Mouse (Mus musculus): Measurements from ENCODE around the gene Alad. TPM values are rescaled to one million over a fixed set of nuclear protein-coding genes. Genes with fewer than 3 reads are reported as not detected.

Gene Alad
- 86.8 and 90.8 TPM in 2 replicates for polyA plus RNA-seq (2014; fragmentation: Nextera tagmentation; extraction: Ambion mirVana)

DNA sequence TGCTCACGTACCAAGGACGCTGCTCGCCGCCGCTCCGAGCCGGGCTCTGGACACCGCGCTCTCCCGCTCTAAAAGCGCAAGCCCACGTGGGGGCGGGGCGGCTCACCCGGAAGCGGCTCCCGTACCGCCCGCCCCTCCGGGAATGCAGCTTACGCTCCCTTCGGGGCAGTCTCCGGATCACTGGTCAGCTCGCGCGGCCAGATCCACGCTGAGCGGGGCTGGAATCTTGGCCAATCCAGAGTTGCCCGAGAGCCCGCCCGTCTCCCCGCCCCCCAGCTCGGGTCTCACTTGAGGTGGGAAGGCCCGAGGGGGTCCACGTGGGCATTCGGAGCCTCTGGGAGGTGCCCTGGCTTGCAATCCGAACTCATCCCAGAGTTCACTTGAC is at the start of gene Alad:
TSS of gene Alad (minus strand) at position 70 of the 385 bp plus-strand sequence.
- Histone ChIP-seq H3K27me3 (ENCODE audit: control insufficient read depth, insufficient read depth, low read length) (no peaks in the 10 kb centered on the region), H3K9me3 (ENCODE audit: control insufficient read depth, low read length) (no peaks in the 10 kb centered on the region), H3K27ac (ENCODE audit: low read depth, low read length) (peak within 1 kb of the TSS; percentile 67), H3K4me2 (peak within 1 kb of the TSS; percentile 70), H3K4me3 (ENCODE audit: low read depth, low read length) (peak within 1 kb of the TSS; percentile 65), H3K4me1 (ENCODE audit: control insufficient read depth, insufficient read depth, low read length) (peaks cover 23% of the 10 kb centered on the region), H3K36me3 (ENCODE audit: control insufficient read depth, insufficient read depth, low read length) (no peaks in the 10 kb centered on the region), H3K9ac (ENCODE audit: low read length) (peak within 1 kb of the TSS; percentile 79)
- WGBS, result under 1% methylated on average over 37 of the region's 37 CpGs
- DNase-seq (ENCODE audit: low spot score, missing footprints), result no peak
- peak; percentile 90 for ATAC-seq (ENCODE audit: low FRiP score)

DNA sequence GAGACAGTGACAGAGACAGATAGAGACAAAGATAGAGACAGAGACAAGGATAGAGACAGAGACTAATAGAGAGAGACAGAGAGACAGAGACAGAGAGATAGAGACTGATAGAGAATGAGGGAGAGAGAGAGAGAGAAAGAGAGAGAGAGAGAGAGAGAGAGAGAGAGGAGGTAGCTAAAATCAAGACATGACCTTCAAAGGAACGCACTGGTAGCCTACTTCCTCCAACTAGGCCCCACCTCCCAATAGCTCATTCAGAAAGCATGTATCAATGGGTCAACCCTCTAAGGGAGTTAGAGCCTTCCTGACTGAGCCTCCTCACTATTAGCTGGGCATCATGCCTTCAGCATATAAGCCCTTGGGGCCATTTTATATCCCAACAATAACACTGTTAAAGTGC is 48.6 kb upstream of the Alad start:
- Histone ChIP-seq H3K9ac (ENCODE audit: low read length) (no peak overlapping the region), H3K4me3 (ENCODE audit: low read depth, low read length) (no peak overlapping the region), H3K27ac (ENCODE audit: low read depth, low read length) (no peak overlapping the region), H3K4me1 (ENCODE audit: control insufficient read depth, insufficient read depth, low read length) (no peaks in the 10 kb centered on the region), H3K4me2 (no peak overlapping the region), H3K9me3 (ENCODE audit: control insufficient read depth, low read length) (no peaks in the 10 kb centered on the region), H3K36me3 (ENCODE audit: control insufficient read depth, insufficient read depth, low read length) (no peaks in the 10 kb centered on the region), H3K27me3 (ENCODE audit: control insufficient read depth, insufficient read depth, low read length) (no peaks in the 10 kb centered on the region)
- DNase-seq (ENCODE audit: low spot score, missing footprints) (no peak), ATAC-seq (ENCODE audit: low FRiP score) (no peak)
- 91% methylated on average over 1 of the region's 1 CpGs for WGBS

GRCm38 (mm10) chr4:62567696-62568095 is 48.0 kb upstream of the Alad start:
- no peak for DNase-seq (ENCODE audit: low spot score, missing footprints)
- Histone ChIP-seq H3K27me3 (ENCODE audit: control insufficient read depth, insufficient read depth, low read length) (no peaks in the 10 kb centered on the region), H3K4me2 (no peak overlapping the region), H3K27ac (ENCODE audit: low read depth, low read length) (no peak overlapping the region), H3K4me1 (ENCODE audit: control insufficient read depth, insufficient read depth, low read length) (no peaks in the 10 kb centered on the region), H3K36me3 (ENCODE audit: control insufficient read depth, insufficient read depth, low read length) (no peaks in the 10 kb centered on the region), H3K4me3 (ENCODE audit: low read depth, low read length) (no peak overlapping the region), H3K9me3 (ENCODE audit: control insufficient read depth, low read length) (no peaks in the 10 kb centered on the region), H3K9ac (ENCODE audit: low read length) (no peak overlapping the region)
- ATAC-seq (ENCODE audit: low FRiP score), result no peak
- 94% methylated on average over 6 of the region's 6 CpGs for WGBS

GRCm38 (mm10) chr4:62566530-62566929 is 46.8 kb upstream of the Alad start:
- ATAC-seq (ENCODE audit: low FRiP score), result no peak
- Histone ChIP-seq H3K27ac (ENCODE audit: low read depth, low read length) (no peak overlapping the region), H3K9ac (ENCODE audit: low read length) (no peak overlapping the region), H3K36me3 (ENCODE audit: control insufficient read depth, insufficient read depth, low read length) (no peaks in the 10 kb centered on the region), H3K4me3 (ENCODE audit: low read depth, low read length) (no peak overlapping the region), H3K27me3 (ENCODE audit: control insufficient read depth, insufficient read depth, low read length) (no peaks in the 10 kb centered on the region), H3K4me1 (ENCODE audit: control insufficient read depth, insufficient read depth, low read length) (no peaks in the 10 kb centered on the region), H3K4me2 (no peak overlapping the region), H3K9me3 (ENCODE audit: control insufficient read depth, low read length) (no peaks in the 10 kb centered on the region)
- DNase-seq (ENCODE audit: low spot score, missing footprints), result no peak
- 80% methylated on average over 4 of the region's 4 CpGs for WGBS

- 88% methylated on average over 4 of the region's 4 CpGs for WGBS
- DNase-seq (ENCODE audit: low spot score, missing footprints) (no peak), ATAC-seq (ENCODE audit: low FRiP score) (no peak)
- H3K27ac ChIP-seq (ENCODE audit: low read depth, low read length), result no peak overlapping the region
- no peaks in the 10 kb centered on the region for H3K9me3 ChIP-seq (ENCODE audit: control insufficient read depth, low read length)
- H3K4me1 ChIP-seq (ENCODE audit: control insufficient read depth, insufficient read depth, low read length), result no peaks in the 10 kb centered on the region
- H3K4me3 ChIP-seq (ENCODE audit: low read depth, low read length), result no peak overlapping the region
- 0 out of 2 replicates have a peak overlapping the region, but pooled peaks have one; percentile 16 for H3K9ac ChIP-seq (ENCODE audit: low read length)
- H3K27me3 ChIP-seq (ENCODE audit: control insufficient read depth, insufficient read depth, low read length), result no peaks in the 10 kb centered on the region
- no peak overlapping the region for H3K4me2 ChIP-seq
- H3K36me3 ChIP-seq (ENCODE audit: control insufficient read depth, insufficient read depth, low read length), result no peaks in the 10 kb centered on the region
Measured at GRCm38 (mm10) chr4:62562006-62562405, 42.3 kb upstream of the Alad start.

- Histone ChIP-seq H3K36me3 (ENCODE audit: control insufficient read depth, insufficient read depth, low read length) (no peaks in the 10 kb centered on the region), H3K4me2 (no peak overlapping the region), H3K9me3 (ENCODE audit: control insufficient read depth, low read length) (no peaks in the 10 kb centered on the region), H3K27ac (ENCODE audit: low read depth, low read length) (no peak overlapping the region), H3K4me1 (ENCODE audit: control insufficient read depth, insufficient read depth, low read length) (no peaks in the 10 kb centered on the region), H3K4me3 (ENCODE audit: low read depth, low read length) (no peak overlapping the region), H3K27me3 (ENCODE audit: control insufficient read depth, insufficient read depth, low read length) (no peaks in the 10 kb centered on the region), H3K9ac (ENCODE audit: low read length) (0 out of 2 replicates have a peak overlapping the region, but pooled peaks have one; percentile 20)
- 57% methylated on average over 3 of the region's 3 CpGs for WGBS
- DNase-seq (ENCODE audit: low spot score, missing footprints) (no peak), ATAC-seq (ENCODE audit: low FRiP score) (peak; percentile 22)
Measured at GRCm38 (mm10) chr4:62561630-62562001, 41.9 kb upstream of the Alad start.

DNA sequence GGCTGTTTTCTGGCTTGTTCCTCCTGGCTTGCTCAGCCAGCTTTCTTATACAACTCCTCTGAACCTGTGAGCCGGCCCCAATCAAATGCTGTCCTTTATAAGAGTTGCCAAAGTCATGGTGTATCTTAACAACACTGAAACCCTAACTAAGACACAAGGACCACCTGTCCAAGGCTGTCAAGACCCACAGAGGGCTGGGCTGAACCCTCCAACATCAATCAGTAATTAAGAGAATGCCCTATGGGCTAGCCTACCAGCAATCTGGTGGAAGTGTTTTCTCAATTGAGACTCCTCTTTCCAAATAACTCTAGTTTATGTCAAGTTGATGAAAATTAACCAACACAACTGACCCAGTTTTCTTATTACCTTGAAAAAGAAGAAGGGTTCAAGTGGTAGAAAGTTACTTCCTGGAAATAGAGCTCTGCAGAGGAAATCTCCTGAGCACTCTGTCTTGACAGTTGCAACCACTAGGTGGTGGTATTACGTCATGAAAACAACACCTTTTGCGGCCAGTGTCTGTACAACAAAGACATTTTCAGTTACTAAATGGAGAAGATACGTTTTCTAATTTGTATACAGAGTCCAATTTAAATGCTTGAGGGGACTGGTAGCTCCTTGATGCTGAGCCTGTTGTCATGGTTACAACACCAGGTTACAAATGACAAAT is 41.4 kb upstream of the Alad start:
- ATAC-seq (ENCODE audit: low FRiP score) (peak; percentile 83), DNase-seq (ENCODE audit: low spot score, missing footprints) (peak; percentile 96)
- H3K4me2 ChIP-seq, result no peak overlapping the region
- 0 out of 2 replicates have a peak overlapping the region, but pooled peaks have one; percentile 20 for H3K9ac ChIP-seq (ENCODE audit: low read length)
- 25% methylated on average over 4 of the region's 4 CpGs for WGBS
- no peaks in the 10 kb centered on the region for H3K9me3 ChIP-seq (ENCODE audit: control insufficient read depth, low read length)
- H3K27ac ChIP-seq (ENCODE audit: low read depth, low read length), result no peak overlapping the region
- no peaks in the 10 kb centered on the region for H3K27me3 ChIP-seq (ENCODE audit: control insufficient read depth, insufficient read depth, low read length)
- no peak overlapping the region for H3K4me3 ChIP-seq (ENCODE audit: low read depth, low read length)
- H3K36me3 ChIP-seq (ENCODE audit: control insufficient read depth, insufficient read depth, low read length), result no peaks in the 10 kb centered on the region
- no peaks in the 10 kb centered on the region for H3K4me1 ChIP-seq (ENCODE audit: control insufficient read depth, insufficient read depth, low read length)

- no peak for ATAC-seq (ENCODE audit: low FRiP score)
- WGBS, result 66% methylated on average over 6 of the region's 6 CpGs
- no peak within 1 kb of the TSS for H3K4me2 ChIP-seq
- H3K27ac ChIP-seq (ENCODE audit: low read depth, low read length), result no peak within 1 kb of the TSS
- no peak for DNase-seq (ENCODE audit: low spot score, missing footprints)
- H3K27me3 ChIP-seq (ENCODE audit: control insufficient read depth, insufficient read depth, low read length), result no peaks in the 10 kb centered on the region
- H3K4me1 ChIP-seq (ENCODE audit: control insufficient read depth, insufficient read depth, low read length), result no peaks in the 10 kb centered on the region
- H3K36me3 ChIP-seq (ENCODE audit: control insufficient read depth, insufficient read depth, low read length), result no peaks in the 10 kb centered on the region
- no peak within 1 kb of the TSS for H3K9ac ChIP-seq (ENCODE audit: low read length)
- H3K4me3 ChIP-seq (ENCODE audit: low read depth, low read length), result no peak within 1 kb of the TSS
- H3K9me3 ChIP-seq (ENCODE audit: control insufficient read depth, low read length), result no peaks in the 10 kb centered on the region
Measured at GRCm38 (mm10) chr4:62559797-62560329, 40.1 kb upstream of the Alad start, which contains the start of gene Rgs3. Gene Rgs3 (plus strand): TSS chr4:62559847.

DNA sequence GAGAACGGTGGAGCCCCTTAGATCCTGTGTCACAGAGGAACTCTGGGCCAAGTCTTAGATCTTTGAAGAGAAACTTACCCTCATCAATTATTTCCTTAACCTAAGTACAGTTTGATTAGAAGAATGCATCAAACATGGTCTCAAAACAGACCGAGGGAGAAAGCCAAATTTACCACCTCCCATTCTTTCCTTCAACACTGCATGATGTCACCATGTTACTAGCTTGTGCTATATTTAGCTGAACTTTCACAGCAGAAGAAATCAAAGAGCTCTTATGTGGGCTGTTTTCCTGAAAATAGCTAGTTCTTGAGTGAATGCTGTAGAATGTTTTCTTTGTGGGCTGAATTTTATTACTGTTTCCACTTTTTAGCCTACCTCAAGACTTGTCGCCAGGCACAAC is 37.7 kb upstream of the Alad start:
- H3K4me1 ChIP-seq (ENCODE audit: control insufficient read depth, insufficient read depth, low read length), result no peaks in the 10 kb centered on the region
- 81% methylated on average over 3 of the region's 3 CpGs for WGBS
- DNase-seq (ENCODE audit: low spot score, missing footprints) (no peak), ATAC-seq (ENCODE audit: low FRiP score) (no peak)
- H3K9ac ChIP-seq (ENCODE audit: low read length), result no peak overlapping the region
- no peak overlapping the region for H3K27ac ChIP-seq (ENCODE audit: low read depth, low read length)
- H3K27me3 ChIP-seq (ENCODE audit: control insufficient read depth, insufficient read depth, low read length), result no peaks in the 10 kb centered on the region
- no peaks in the 10 kb centered on the region for H3K9me3 ChIP-seq (ENCODE audit: control insufficient read depth, low read length)
- no peaks in the 10 kb centered on the region for H3K36me3 ChIP-seq (ENCODE audit: control insufficient read depth, insufficient read depth, low read length)
- H3K4me3 ChIP-seq (ENCODE audit: low read depth, low read length), result no peak overlapping the region
- no peak overlapping the region for H3K4me2 ChIP-seq

Data from midbrain, embryonic 11.5 days (tissue).